Mouse (Mus musculus): ENCODE data around the gene Pi4ka.

- no peak for TF ChIP-seq CTCF (conservative IDR thresholded peaks at IDR 0.05; ENCODE audit: low read length)
- no peak for TF ChIP-seq POU5F1 (IDR thresholded peaks at IDR 0.05; ENCODE audit: borderline replicate concordance, low read length)
- no peak for TF ChIP-seq NANOG (IDR thresholded peaks at IDR 0.05; ENCODE audit: borderline replicate concordance, low read length)
Measured at GRCm38 (mm10) chr16:17261341-17261740, 144.8 kb downstream of the Pi4ka start.

Measured in E14TG2a.4 (cell line).